Mouse (Mus musculus): Measurements from ENCODE around the gene Tmem63c.

DNA sequence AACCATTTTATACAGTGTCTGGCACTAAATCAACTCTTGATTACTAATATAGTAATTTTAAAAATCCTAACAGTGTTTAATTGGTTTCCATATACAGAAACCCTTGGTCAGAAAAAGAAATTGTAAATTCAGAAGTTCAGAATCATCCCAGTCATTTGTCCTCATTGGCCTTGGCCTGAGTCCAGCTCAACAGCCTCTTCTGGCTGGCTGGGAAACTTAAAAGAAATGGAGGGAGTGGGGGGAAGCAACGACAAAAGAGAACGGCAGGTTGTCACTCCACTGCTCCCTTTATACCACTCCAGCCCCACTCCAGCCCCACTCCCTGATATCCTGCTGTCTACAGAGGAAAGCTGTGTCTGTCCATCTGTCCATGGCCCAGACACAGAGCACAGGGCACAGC is 110.0 kb downstream of the Tmem63c start:
- TF ChIP-seq CTCF (IDR thresholded peaks at IDR 0.05; ENCODE audit: insufficient read depth, low read depth, low read length), result no peak
- no peak for TF ChIP-seq POLR2A (IDR thresholded peaks at IDR 0.05; ENCODE audit: insufficient read depth, low read depth, low read length)

All from olfactory bulb, adult 2 months (tissue).